Mouse (Mus musculus): ENCODE results near the gene Chil1.

- no peak for TF ChIP-seq CTCF (IDR thresholded peaks at IDR 0.05; ENCODE audit: low read depth)
- TF ChIP-seq EP300 (IDR thresholded peaks at IDR 0.05; ENCODE audit: low read depth): no peak
Observed at GRCm38 (mm10) chr1:134150076-134150475, 31.9 kb upstream of the Chil1 start.

Data from liver, postnatal 0 days (tissue).